In the genomic region with DNA sequence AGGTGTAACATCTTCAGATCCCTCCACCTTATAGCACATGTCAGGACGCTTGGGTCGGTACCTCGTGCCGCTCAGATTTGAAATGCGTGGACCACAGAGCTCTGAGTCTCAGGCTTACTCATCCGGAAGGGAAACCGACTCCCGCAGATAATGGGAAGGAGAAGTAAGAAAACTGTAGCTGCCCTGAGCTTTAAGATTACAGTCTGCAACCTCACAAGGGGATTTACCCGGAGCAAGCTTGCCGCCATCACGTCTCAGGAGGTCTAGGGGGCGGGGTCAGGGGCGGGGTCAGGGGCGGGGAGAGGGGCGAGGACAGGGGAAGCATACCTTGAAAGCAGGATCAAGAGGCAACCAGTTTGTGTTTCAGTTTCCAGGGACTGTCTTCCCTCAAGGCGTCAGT, we compare ENCODE assay signal across 15 mouse cellular contexts. TPM values are rescaled to one million over a fixed set of nuclear protein-coding genes. Genes with fewer than 3 reads are reported as not detected.
DNase-seq lines count a peak whose midpoint lies in the region; ATAC-seq and TF ChIP-seq lines count a peak whose summit lies in the region.
"Had no signal": no experiment of that assay in that cellular context is flagged by ENCODE, and none has a peak within 500 bp of the region (broad histone marks: within the 10 kb centered on the region; RNA-seq: fewer than 3 reads in every experiment).

No protein-coding gene starts in this region.

- no peaks in the 10 kb centered on the region for H3K9me3 ChIP-seq in lung, embryonic 14.5 days (ENCODE audit: low read depth, low read length)
- no peaks in the 10 kb centered on the region for H3K9me3 ChIP-seq in lung, postnatal 0 days (ENCODE audit: low read length)
- H3K9me3 ChIP-seq in stomach, postnatal 0 days (ENCODE audit: control insufficient read depth, low read length) = no peaks in the 10 kb centered on the region
- H3K9me3 ChIP-seq: heart, embryonic 15.5 days; midbrain, embryonic 15.5 days had no signal

- TF ChIP-seq EP300 in lung, postnatal 0 days (IDR thresholded peaks at IDR 0.05) = no peak
- no peak for TF ChIP-seq EP300 in stomach, postnatal 0 days (optimal IDR thresholded peaks at IDR 0.05)

- H3K4me3 ChIP-seq in lung, embryonic 14.5 days (ENCODE audit: low read depth, low read length) = no peak overlapping the region
- H3K4me3 ChIP-seq in lung, postnatal 0 days (ENCODE audit: low read depth, low read length) = no peak overlapping the region
- H3K4me3 ChIP-seq in stomach, postnatal 0 days (ENCODE audit: low read depth, low read length) = no peak overlapping the region
- H3K4me3 ChIP-seq: heart, embryonic 15.5 days; layer of hippocampus, adult 2 months; midbrain, embryonic 15.5 days had no signal

- no peak for TF ChIP-seq CTCF in lung, embryonic 14.5 days (IDR thresholded peaks at IDR 0.05; ENCODE audit: low read depth)
- TF ChIP-seq CTCF in lung, postnatal 0 days (IDR thresholded peaks at IDR 0.05) = no peak
- TF ChIP-seq CTCF in stomach, postnatal 0 days (IDR thresholded peaks at IDR 0.05; ENCODE audit: low read depth) = no peak

- no peak for DNase-seq in lung, embryonic 14.5 days
- DNase-seq in lung, postnatal 0 days (ENCODE audit: low spot score) = no peak
- peak; percentile 67 for DNase-seq in R1 (ENCODE audit: low read depth, low spot score)
- peak; percentile 57 for DNase-seq in induced T-regulatory cell, adult 2 months (ENCODE audit: low read depth)
- DNase-seq in testis, postnatal 14 days (ENCODE audit: low spot score) = peak; percentile 34
- no peak for DNase-seq in stomach, postnatal 0 days (ENCODE audit: low spot score)
- no peak for DNase-seq in gastrocnemius, postnatal 4 days (ENCODE audit: low spot score in 2 of 2)
- DNase-seq: cerebellum, postnatal 10 days; kidney, adult 11 months; lung, postnatal 14 days; thymus, postnatal 36 days had no signal

- 41% methylated on average over 16 of the region's 16 CpGs for WGBS in lung, embryonic 14.5 days
- 39% methylated on average over 16 of the region's 16 CpGs for WGBS in lung, postnatal 0 days
- 45% methylated on average over 16 of the region's 16 CpGs for WGBS in stomach, postnatal 0 days

- H3K36me3 ChIP-seq in lung, embryonic 14.5 days (ENCODE audit: insufficient read depth) = no peaks in the 10 kb centered on the region
- H3K36me3 ChIP-seq in lung, postnatal 0 days (ENCODE audit: insufficient read depth, low read length) = no peaks in the 10 kb centered on the region
- H3K36me3 ChIP-seq in stomach, postnatal 0 days (ENCODE audit: control insufficient read depth, insufficient read depth, low read length) = no peaks in the 10 kb centered on the region
- H3K36me3 ChIP-seq: heart, embryonic 15.5 days; midbrain, embryonic 15.5 days had no signal

- no peaks in the 10 kb centered on the region for H3K27me3 ChIP-seq in lung, embryonic 14.5 days (ENCODE audit: insufficient read depth, low read length)
- H3K27me3 ChIP-seq in lung, postnatal 0 days (replicated peaks; ENCODE audit: insufficient read depth, low read length) = no peaks in the 10 kb centered on the region
- H3K27me3 ChIP-seq in stomach, postnatal 0 days (ENCODE audit: control insufficient read depth, insufficient read depth, low read length) = no peaks in the 10 kb centered on the region
- H3K27me3 ChIP-seq: heart, embryonic 15.5 days; midbrain, embryonic 15.5 days had no signal

- H3K9ac ChIP-seq in lung, embryonic 14.5 days = no peak overlapping the region
- H3K9ac ChIP-seq in lung, postnatal 0 days (replicated peaks; ENCODE audit: low read depth) = no peak overlapping the region
- H3K9ac ChIP-seq in stomach, postnatal 0 days (ENCODE audit: low read length) = no peak overlapping the region
- H3K9ac ChIP-seq: heart, embryonic 15.5 days; midbrain, embryonic 15.5 days had no signal

- no peaks in the 10 kb centered on the region for H3K4me1 ChIP-seq in lung, embryonic 14.5 days (ENCODE audit: insufficient read depth)
- peaks cover 4% of the 10 kb centered on the region; the same call in 1 of the 2 replicates for H3K4me1 ChIP-seq in lung, postnatal 0 days (ENCODE audit: insufficient read depth, low read depth, low read length)
- peaks cover 4% of the 10 kb centered on the region; the same call in 1 of the 2 replicates for H3K4me1 ChIP-seq in stomach, postnatal 0 days (replicated peaks; ENCODE audit: control insufficient read depth, insufficient read depth)
- H3K4me1 ChIP-seq: midbrain, embryonic 15.5 days had no signal

- ATAC-seq in lung, embryonic 14.5 days (ENCODE audit: insufficient read depth) = no peak
- ATAC-seq in lung, postnatal 0 days = no peak
- no peak for ATAC-seq in stomach, postnatal 0 days (ENCODE audit: low FRiP score, low TSS enrichment)
- ATAC-seq: midbrain, embryonic 15.5 days had no signal

- H3K27ac ChIP-seq in lung, embryonic 14.5 days (ENCODE audit: low read depth) = no peak overlapping the region
- no peak overlapping the region for H3K27ac ChIP-seq in lung, postnatal 0 days (ENCODE audit: low read length)
- no peak overlapping the region for H3K27ac ChIP-seq in stomach, postnatal 0 days (replicated peaks)
- H3K27ac ChIP-seq: heart, embryonic 15.5 days; layer of hippocampus, adult 2 months; midbrain, embryonic 15.5 days had no signal

- peak overlapping the region; percentile 35; the same call in 1 of the 2 replicates for H3K4me2 ChIP-seq in lung, embryonic 14.5 days
- H3K4me2 ChIP-seq in lung, postnatal 0 days (replicated peaks; ENCODE audit: low read depth, low read length) = no peak overlapping the region
- H3K4me2 ChIP-seq in stomach, postnatal 0 days (replicated peaks; ENCODE audit: low read depth) = no peak overlapping the region
- H3K4me2 ChIP-seq: heart, embryonic 15.5 days; midbrain, embryonic 15.5 days had no signal

RNA-seq across cellular contexts. Expression of gene Btbd16, which starts 38.5 kb away (rescaled TPM):
- not detected in 2 replicates for polyA plus RNA-seq in lung, embryonic 14.5 days (2014; fragmentation: Nextera tagmentation; extraction: Ambion mirVana)
- 0.08 TPM in 1 of 2 replicates, not detected in the other for polyA plus RNA-seq in lung, postnatal 0 days (2015; fragmentation: Nextera tagmentation; extraction: Ambion mirVana)
- 0.05 TPM in 1 of 2 replicates, not detected in the other for polyA plus RNA-seq in stomach, postnatal 0 days (2015; fragmentation: Nextera tagmentation; extraction: Ambion mirVana)
- under 1 TPM in 1 of 2 experiments, not detected in 1; 0.10 TPM for total RNA-seq in gastrocnemius, postnatal 4 days (2021)
- total RNA-seq: neutrophil, adult 5-6 weeks had no signal
- polyA plus RNA-seq: midbrain, embryonic 15.5 days had no signal

RNA-seq across cellular contexts. Expression of gene Plekha1, which starts 53.1 kb away (rescaled TPM):
- polyA plus RNA-seq in lung, embryonic 14.5 days (2014; fragmentation: Nextera tagmentation; extraction: Ambion mirVana) = 52.4 and 56.2 TPM in 2 replicates
- polyA plus RNA-seq in lung, postnatal 0 days (2015; fragmentation: Nextera tagmentation; extraction: Ambion mirVana) = 74.5 and 83.9 TPM in 2 replicates
- polyA plus RNA-seq in stomach, postnatal 0 days (2015; fragmentation: Nextera tagmentation; extraction: Ambion mirVana) = 32.1 and 34.1 TPM in 2 replicates
- total RNA-seq in gastrocnemius, postnatal 4 days (2021) = 10 to 100 TPM; 31.4 to 37.8 TPM

Comparison
In these comparisons a context has a peak if more than half of its experiments do, and no peak if none do; other contexts are left out.
1. DNase-seq: peak in R1 (single experiment), induced T-regulatory cell, adult 2 months (single experiment) and testis, postnatal 14 days (single experiment); none in lung, embryonic 14.5 days (single experiment), lung, postnatal 0 days (single experiment), stomach, postnatal 0 days (single experiment) and gastrocnemius, postnatal 4 days (0 of 2).